Mouse (Mus musculus): ENCODE measurements around the gene Galnt18.

DNA sequence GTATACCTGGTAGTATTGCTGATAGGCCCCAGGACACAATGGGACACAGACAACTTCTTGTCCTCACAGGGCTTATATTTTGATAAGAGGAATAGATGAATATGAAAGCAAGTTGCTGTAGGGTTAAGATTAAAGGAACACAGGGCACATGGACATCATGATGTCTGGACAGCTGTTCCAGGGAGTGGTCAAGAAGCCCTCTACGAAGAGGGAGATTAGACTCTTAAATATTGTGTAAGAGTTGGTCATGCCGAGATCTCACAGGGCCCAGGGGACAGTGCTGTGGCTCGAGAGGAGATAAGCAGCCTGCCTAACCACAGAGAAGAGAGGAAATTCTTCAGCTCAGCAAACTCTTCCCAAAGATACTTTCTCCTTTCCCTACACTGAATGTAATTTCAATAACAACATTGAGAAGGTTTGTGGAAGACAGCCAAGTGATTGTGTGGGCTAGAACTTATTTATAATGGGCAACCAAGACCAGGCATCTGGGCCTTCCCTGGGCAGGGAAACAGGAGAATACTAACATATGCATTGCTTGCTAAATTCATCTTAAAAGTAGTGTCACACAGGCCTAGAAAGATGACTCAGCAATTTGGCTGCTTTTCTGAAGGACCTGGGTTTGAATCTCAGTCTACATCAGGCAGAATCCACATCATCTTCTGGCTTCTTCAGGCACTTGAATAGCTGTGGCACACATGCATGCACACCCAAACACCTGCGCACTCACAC, 178.3 kb downstream of the Galnt18 start:
- no peak for TF ChIP-seq CTCF (IDR thresholded peaks at IDR 0.05; ENCODE audit: low read depth)
- TF ChIP-seq EP300 (IDR thresholded peaks at IDR 0.05; ENCODE audit: low read depth) = no peak
